Mouse (Mus musculus) right cerebral cortex, postnatal 36 days (tissue): ENCODE measurements around the gene Mmp28.

Source experiments
- DNase-seq, 2 experiments: peaks; one replicate each; pipeline ENCODE4 v3.0.0; 2022; ENCODE audit warnings: low spot score in 2 of 2, mixed read lengths in 1 of 2

Gene Mmp28

GRCm38 (mm10) chr11:83447612-83448011 lies 15.3 kb downstream of the Mmp28 start:
- DNase-seq, result no peak

GRCm38 (mm10) chr11:83445001-83445400 lies 17.9 kb downstream of the Mmp28 start:
- DNase-seq, result no peak

- no peak for DNase-seq
Measured at GRCm38 (mm10) chr11:83443824-83444223, 19.0 kb downstream of the Mmp28 start.

- DNase-seq, result peak in 1 of 2 experiments; percentile 47
Measured at GRCm38 (mm10) chr11:83442596-83443267, 20.1 kb downstream of the Mmp28 start.

GRCm38 (mm10) chr11:83441235-83441634 lies 21.6 kb downstream of the Mmp28 start:
- no peak for DNase-seq

- DNase-seq, result peak; percentile 62 to 71
Measured at GRCm38 (mm10) chr11:83440081-83441064, 22.5 kb downstream of the Mmp28 start.

GRCm38 (mm10) chr11:83439426-83440060 lies 23.3 kb downstream of the Mmp28 start:
- no peak for DNase-seq

GRCm38 (mm10) chr11:83437377-83437776 lies 25.5 kb downstream of the Mmp28 start, which contains the start of gene 1700020L24Rik:
Gene 1700020L24Rik (plus strand): TSS chr11:83437677.
- no peak for DNase-seq

GRCm38 (mm10) chr11:83432533-83432932 lies 30.3 kb downstream of the Mmp28 start:
- no peak for DNase-seq

GRCm38 (mm10) chr11:83429355-83429754 lies 33.5 kb downstream of the Mmp28 start, which contains the start of gene Gas2l2:
Gene Gas2l2 (minus strand): TSS chr11:83429455.
- DNase-seq, result no peak

GRCm38 (mm10) chr11:83426964-83427363 lies 35.9 kb downstream of the Mmp28 start:
- DNase-seq, result no peak

GRCm38 (mm10) chr11:83424681-83425080 lies 38.2 kb downstream of the Mmp28 start:
- peak; percentile 63 to 68 for DNase-seq

GRCm38 (mm10) chr11:83421305-83421704 lies 41.6 kb downstream of the Mmp28 start:
- no peak for DNase-seq

- no peak for DNase-seq
Measured at GRCm38 (mm10) chr11:83420338-83420737, 42.5 kb downstream of the Mmp28 start.

GRCm38 (mm10) chr11:83418566-83418965 lies 44.3 kb downstream of the Mmp28 start:
- peak; percentile 75 to 80 for DNase-seq

GRCm38 (mm10) chr11:83417708-83418107 lies 45.2 kb downstream of the Mmp28 start:
- peak in 1 of 2 experiments; percentile 56 for DNase-seq

GRCm38 (mm10) chr11:83417080-83417479 lies 45.8 kb downstream of the Mmp28 start:
- DNase-seq, result no peak

- DNase-seq, result no peak
Measured at GRCm38 (mm10) chr11:83410510-83410909, 52.4 kb downstream of the Mmp28 start.

GRCm38 (mm10) chr11:83409792-83410291 lies 53.0 kb downstream of the Mmp28 start:
- no peak for DNase-seq

GRCm38 (mm10) chr11:83409087-83409754 lies 53.6 kb downstream of the Mmp28 start, which contains the start of gene Rasl10b:
Gene Rasl10b (plus strand): TSS chr11:83409137.
- DNase-seq, result no peak

GRCm38 (mm10) chr11:83408242-83408641 lies 54.6 kb downstream of the Mmp28 start:
- no peak for DNase-seq
